Mouse (Mus musculus): ENCODE measurements around the gene Gucy1a1. TPM values are rescaled to one million over a fixed set of nuclear protein-coding genes. Genes with fewer than 3 reads are reported as not detected.

The Gucy1a1 gene
- total RNA-seq, 2 experiments from 2014 or later = 96.3 to 108 TPM

DNA sequence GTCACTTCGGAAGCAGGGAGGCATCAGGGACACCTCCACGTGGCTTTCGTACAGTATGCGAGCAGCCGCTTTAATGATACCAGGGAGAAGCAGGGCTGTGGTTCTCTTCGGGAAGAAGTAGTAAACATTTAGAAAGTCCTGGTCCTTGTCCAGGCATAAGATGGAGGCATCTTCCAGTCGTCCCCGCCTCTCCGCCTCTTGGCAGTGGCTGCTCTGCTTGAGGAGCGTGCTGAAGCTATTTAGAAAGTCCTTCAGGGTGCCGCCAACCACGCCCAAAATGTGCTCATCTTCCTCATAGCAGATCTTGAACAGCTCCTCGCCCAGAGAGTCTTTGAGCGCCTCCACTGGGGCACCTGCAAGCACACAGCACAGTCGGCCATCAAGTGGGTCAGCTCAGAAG, 36.6 kb downstream of the Gucy1a1 start:
- DNase-seq (ENCODE audit: extremely low spot score in 1 of 2, low spot score in 2 of 2) = no peak
- intact Hi-C loops (cut with DNase I) = no loop called here

- intact Hi-C loops (cut with DNase I) = no loop called here
- DNase-seq (ENCODE audit: extremely low spot score in 1 of 2, low spot score in 2 of 2) = no peak
These were observed 41.4 kb downstream of the Gucy1a1 start for GRCm38 (mm10) chr3:82104229-82104628.

DNA sequence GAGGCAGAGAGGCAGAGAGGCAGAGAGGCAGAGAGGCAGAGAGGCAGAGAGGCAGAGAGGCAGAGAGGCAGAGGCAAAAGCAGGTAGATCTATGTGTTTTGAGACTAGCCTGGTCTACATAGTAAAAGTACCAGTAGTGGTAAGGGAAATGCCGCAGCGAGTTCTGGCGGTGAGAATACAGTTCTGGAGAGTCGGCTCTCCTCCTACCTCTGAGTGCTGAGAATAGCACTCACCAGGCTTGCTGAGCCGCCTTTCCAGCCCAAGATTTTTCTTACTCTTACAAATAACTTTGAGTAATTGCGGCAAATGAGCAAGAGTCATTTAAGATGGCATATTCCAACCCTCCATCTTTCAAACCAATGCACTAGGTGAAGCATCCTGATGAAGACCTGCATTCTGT, 46.5 kb downstream of the Gucy1a1 start:
- DNase-seq (ENCODE audit: extremely low spot score in 1 of 2, low spot score in 2 of 2) = no peak
- intact Hi-C loops (cut with DNase I) = no loop called here

DNA sequence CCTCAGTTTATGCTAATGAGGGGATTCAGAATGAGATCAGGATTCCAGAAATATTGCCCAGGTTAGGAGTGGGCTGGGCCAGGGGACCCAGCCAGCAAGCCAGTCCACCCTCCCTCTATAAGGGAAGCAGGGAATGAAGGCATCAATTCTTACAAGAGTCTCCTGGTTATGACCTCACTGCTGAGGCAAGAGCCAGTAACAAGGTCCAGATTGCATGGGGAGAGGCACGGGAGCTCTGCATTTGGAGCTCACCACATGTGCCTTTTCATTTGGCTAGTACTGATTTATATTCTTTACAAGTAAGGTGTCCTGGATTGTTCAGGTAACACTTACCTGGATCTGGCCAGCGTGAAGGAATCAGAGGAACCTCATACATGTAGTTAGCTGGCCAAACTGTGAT, 48.8 kb downstream of the Gucy1a1 start:
- intact Hi-C loops (cut with DNase I) = no loop called here

DNA sequence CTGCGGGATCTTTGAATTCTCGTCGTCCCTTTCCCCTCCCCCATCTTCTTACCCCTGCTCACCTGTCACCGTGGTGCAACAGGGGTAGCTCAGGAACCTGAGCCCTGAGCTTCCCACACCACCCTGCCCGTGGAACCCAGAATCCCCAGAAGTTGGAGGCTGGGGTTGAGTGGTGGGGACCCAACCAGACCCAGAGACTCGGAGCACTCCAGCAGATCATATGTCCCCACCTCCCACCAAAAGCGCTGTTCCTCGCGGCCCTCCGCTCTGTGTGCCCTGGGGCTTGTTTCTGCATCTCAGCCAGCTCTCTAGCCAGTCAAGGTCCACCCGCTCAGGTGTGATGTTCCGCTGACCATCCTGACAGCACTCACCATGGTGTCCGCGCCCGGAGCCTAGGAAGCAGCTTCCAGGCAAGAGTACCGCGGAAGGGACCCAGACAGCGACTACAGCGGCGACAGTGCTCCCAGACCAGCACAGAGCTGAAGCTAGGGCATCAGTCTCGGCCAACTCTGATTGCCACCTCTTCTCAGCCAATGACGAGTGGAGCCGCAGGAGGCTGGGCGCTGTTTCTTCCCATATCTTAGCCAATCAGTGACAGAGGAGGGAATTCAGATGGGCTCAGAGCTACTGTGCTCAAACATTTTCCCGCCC, 71.3 kb downstream of the Gucy1a1 start, which contains the start of gene Gucy1b1:
Gucy1b1 (minus strand) TSS at position 489 of the 651 bp plus-strand sequence.
- intact Hi-C loops (cut with DNase I) = loop anchor here (5.0 kb wide), 1 partner anchor 68 kb away; no protein-coding TSS in a partner anchor

More for the DNA sequence above, 48.8 kb downstream of the Gucy1a1 start:
- no peak for DNase-seq (ENCODE audit: extremely low spot score in 1 of 2, low spot score in 2 of 2)

DNA sequence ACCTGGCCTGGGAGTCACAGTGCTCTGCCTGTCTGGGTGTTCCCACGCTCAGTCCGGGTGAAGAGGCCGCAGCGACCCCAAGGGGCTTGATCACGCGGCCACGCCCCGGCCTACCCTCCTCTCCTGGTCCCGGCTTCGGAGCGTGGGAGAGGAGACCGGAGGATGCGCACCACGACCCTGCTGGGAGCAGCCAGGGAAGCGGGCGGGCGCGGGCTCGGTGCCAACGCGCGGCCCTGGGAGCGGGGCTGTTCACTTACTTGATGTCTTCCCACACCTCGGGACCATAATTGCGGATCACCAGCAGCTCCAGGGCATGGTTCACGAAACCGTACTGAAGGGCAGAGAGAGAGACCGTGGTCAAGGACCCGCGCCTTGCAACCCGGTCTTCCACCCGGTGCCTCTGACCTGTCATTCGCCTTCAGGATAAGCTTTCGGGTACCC, 71.8 kb downstream of the Gucy1a1 start:
- intact Hi-C loops (cut with DNase I) = loop anchor here (5.0 kb wide), 1 partner anchor 69 kb away; no protein-coding TSS in a partner anchor
- DNase-seq (ENCODE audit: extremely low spot score in 1 of 2, low spot score in 2 of 2) = peak; percentile 60 to 91

More for the DNA sequence above, 71.3 kb downstream of the Gucy1a1 start, which contains the start of gene Gucy1b1:
- DNase-seq (ENCODE audit: extremely low spot score in 1 of 2, low spot score in 2 of 2) = peak; percentile 87 to 91

DNA sequence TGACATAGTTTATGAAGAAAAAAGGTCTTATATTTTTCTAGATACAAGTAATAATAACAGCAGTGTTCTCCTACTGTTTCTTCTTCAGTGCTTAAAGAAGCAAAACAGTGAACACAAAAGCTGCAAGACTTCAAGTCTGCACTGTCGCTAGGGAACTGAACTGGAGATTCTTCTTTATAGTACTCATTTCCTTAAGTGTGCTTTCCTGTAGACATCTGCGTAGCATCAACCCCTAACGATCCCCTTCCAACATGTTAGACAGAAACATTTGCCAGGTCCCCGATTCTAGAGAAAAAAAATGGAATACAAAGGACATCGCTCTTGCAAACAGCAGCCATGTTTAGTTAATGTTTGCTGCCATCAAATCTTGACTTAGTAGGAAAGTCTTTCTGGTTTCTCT, 77.8 kb downstream of the Gucy1a1 start:
- intact Hi-C loops (cut with DNase I) = no loop called here
- DNase-seq (ENCODE audit: extremely low spot score in 1 of 2, low spot score in 2 of 2) = no peak

DNA sequence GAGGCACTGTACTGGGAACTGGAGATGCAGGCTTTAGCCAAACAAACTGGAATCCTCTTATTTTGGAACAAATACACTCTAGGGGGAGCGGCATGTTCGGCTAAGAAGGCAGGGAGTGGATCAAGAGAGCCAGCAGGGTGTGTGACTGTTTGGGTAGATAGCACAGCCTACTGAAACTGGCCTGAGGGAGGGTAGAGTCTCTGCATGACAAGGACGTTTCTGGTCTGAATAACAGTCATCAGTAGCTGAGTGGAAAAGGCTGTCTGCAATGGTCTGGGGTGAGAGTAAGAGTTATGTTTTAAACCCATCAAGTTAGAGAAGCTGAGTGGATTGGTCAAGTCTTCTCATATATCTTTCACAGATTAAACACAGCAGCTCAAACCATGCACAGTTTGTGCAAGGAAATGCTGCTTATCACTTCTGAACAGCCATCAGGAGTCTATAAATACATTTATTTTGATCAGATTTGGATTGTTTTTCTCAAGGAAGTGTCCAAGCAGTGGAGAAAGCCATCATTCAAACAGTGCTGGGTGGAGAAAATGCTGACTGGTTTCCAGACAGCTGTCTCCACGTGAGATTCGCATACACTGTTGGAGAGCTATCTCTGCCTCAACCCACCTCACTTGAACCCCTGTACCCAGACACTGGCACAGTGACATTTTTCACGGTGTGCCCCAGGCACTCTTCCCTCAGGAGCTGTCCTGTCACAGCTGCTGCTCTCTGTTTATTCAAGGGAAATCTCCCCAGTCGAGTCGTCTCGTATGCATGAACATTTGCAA, 84.0 kb downstream of the Gucy1a1 start:
- intact Hi-C loops (cut with DNase I) = no loop called here
- no peak for DNase-seq (ENCODE audit: extremely low spot score in 1 of 2, low spot score in 2 of 2)

GRCm38 (mm10) chr3:82057201-82057600, 88.4 kb downstream of the Gucy1a1 start:
- intact Hi-C loops (cut with DNase I) = no loop called here
- no peak for DNase-seq (ENCODE audit: extremely low spot score in 1 of 2, low spot score in 2 of 2)

GRCm38 (mm10) chr3:82054283-82054974, 91.2 kb downstream of the Gucy1a1 start:
- no peak for DNase-seq (ENCODE audit: extremely low spot score in 1 of 2, low spot score in 2 of 2)
- intact Hi-C loops (cut with DNase I) = loop anchor here (5.0 kb wide), 1 partner anchor 298 kb away; no protein-coding TSS in a partner anchor

GRCm38 (mm10) chr3:82052029-82052428, 93.6 kb downstream of the Gucy1a1 start:
- intact Hi-C loops (cut with DNase I) = loop anchor here (5.0 kb wide), 1 partner anchor 300 kb away; no protein-coding TSS in a partner anchor
- no peak for DNase-seq (ENCODE audit: extremely low spot score in 1 of 2, low spot score in 2 of 2)

DNA sequence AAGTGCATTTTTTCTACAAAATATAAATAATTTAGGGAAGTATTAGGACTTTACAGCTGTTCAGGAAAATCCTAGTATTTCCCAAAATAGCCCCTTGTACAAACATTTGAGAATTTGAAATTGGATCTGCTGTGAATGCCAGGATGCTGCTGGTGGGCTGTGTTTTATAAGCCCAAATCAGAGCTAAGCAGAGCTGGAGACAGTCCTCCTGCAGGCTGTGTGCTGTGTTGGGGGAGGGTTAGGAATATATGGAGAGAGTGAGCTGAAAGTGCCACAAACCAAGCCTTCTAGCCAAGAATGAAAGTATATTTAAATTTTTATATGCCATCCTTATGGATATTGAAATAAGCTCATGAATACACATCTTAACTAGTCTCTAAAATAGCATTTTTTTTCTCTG, 94.1 kb downstream of the Gucy1a1 start:
- intact Hi-C loops (cut with DNase I) = loop anchor here (5.0 kb wide), 1 partner anchor 301 kb away; no protein-coding TSS in a partner anchor
- DNase-seq (ENCODE audit: extremely low spot score in 1 of 2, low spot score in 2 of 2) = no peak

- intact Hi-C loops (cut with DNase I) = loop anchor here (5.0 kb wide), 1 partner anchor 284 kb away; no protein-coding TSS in a partner anchor
- peak in 1 of 2 experiments; percentile 47 for DNase-seq (ENCODE audit: extremely low spot score in 1 of 2, low spot score in 2 of 2)
These were observed 96.9 kb downstream of the Gucy1a1 start for GRCm38 (mm10) chr3:82048681-82049080.

GRCm38 (mm10) chr3:82048078-82048477, 97.5 kb downstream of the Gucy1a1 start:
- intact Hi-C loops (cut with DNase I) = loop anchor here (5.0 kb wide), 1 partner anchor 284 kb away; no protein-coding TSS in a partner anchor
- DNase-seq (ENCODE audit: extremely low spot score in 1 of 2, low spot score in 2 of 2) = no peak

DNA sequence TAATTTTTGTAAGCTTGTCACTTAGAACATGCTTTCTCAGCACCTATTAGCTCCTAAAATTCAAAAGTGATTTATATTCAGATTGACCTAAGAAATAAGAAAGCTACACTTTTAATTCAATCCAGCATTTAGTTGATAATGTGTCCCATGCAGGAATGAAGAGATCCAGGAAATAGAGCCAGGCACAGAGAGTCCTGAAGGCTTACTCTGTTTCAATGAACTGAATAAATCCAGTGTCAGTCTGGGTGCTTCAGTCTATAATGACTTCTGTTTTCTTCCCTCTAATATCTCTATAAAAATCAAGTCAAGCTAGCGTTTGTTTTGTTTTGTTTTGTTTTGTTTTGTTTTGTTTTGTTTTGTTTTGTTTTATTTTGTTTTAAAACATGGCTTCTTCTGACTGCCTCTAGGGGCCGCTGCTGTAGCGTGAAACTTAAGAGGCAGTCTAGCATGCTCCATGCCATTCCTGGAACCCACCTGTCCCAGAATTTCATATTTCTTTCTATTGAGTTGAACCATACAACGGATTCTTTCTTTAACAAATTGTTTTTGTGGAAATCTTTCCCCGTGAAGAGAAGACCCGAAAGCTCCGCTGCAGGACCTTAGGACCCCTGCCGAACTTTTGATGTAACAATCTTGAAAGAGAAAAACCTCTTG, 98.4 kb downstream of the Gucy1a1 start:
- intact Hi-C loops (cut with DNase I) = loop anchor here (5.0 kb wide), 1 partner anchor 285 kb away; no protein-coding TSS in a partner anchor
- DNase-seq (ENCODE audit: extremely low spot score in 1 of 2, low spot score in 2 of 2) = peak; percentile 44 to 65

- peak in 1 of 2 experiments; percentile 58 for DNase-seq (ENCODE audit: extremely low spot score in 1 of 2, low spot score in 2 of 2)
- intact Hi-C loops (cut with DNase I) = loop anchor here (5.0 kb wide), 1 partner anchor 286 kb away; no protein-coding TSS in a partner anchor
These were observed 99.5 kb downstream of the Gucy1a1 start for GRCm38 (mm10) chr3:82046087-82046486.

- intact Hi-C loops (cut with DNase I) = loop anchor here (5.0 kb wide), 1 partner anchor 287 kb away; no protein-coding TSS in a partner anchor
- DNase-seq (ENCODE audit: extremely low spot score in 1 of 2, low spot score in 2 of 2) = no peak
These were observed 100.7 kb downstream of the Gucy1a1 start for GRCm38 (mm10) chr3:82044902-82045301.

DNA sequence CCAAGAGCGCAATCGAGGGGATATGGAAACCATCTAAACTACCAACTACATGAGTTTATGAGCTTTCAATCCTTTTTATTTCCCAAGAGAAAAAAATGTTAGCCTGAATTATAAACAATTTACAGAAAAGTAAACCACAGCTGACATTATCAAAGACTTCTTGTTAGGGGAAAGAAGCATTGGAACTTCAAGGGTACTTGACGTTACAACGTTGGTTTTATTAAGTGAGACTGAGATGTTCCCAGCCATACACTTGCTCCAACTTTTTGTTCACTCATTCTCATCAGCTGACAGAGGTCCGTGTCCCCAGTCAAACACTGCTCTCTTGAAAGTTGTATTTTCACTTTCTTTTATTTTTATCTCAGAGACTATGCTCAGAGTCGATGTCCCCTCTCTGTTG, 101.9 kb downstream of the Gucy1a1 start:
- DNase-seq (ENCODE audit: extremely low spot score in 1 of 2, low spot score in 2 of 2) = no peak
- intact Hi-C loops (cut with DNase I) = no loop called here
